Mouse (Mus musculus) forebrain, embryonic 14.5 days (tissue): ENCODE data around the gene 1700023F06Rik. TPM values are rescaled to one million over a fixed set of nuclear protein-coding genes. Genes with fewer than 3 reads are reported as not detected.

Experiments
- polyA plus RNA-seq: library from polyadenylated mRNA; unstranded; fragments of >200 nt; fragmentation: Nextera tagmentation; extraction: Ambion mirVana; gene quantifications from 2 replicates; pipeline ENCODE4 v1.2.1, GENCODE M21; 2014

1700023F06Rik gene
- polyA plus RNA-seq, 1 experiment from 2014 or later = 1.2 TPM

Other genes starting within 250 kb of the 1700023F06Rik start
- gene Nmt1, start 180.4 kb downstream of the 1700023F06Rik start, polyA plus RNA-seq = 37.0 and 43.8 TPM in 2 replicates
- 207 and 220 TPM in 2 replicates for gene Dcakd, start 180.2 kb downstream of the 1700023F06Rik start, polyA plus RNA-seq
- 1.1 and 1.4 TPM in 2 replicates for gene Plcd3, start 106.9 kb downstream of the 1700023F06Rik start, polyA plus RNA-seq
- gene Acbd4, start 106.9 kb downstream of the 1700023F06Rik start, polyA plus RNA-seq = 10.4 and 11.8 TPM in 2 replicates
- 4.8 and 5.4 TPM in 2 replicates for gene Hexim1, start 92.3 kb downstream of the 1700023F06Rik start, polyA plus RNA-seq
- gene Hexim2, start 76.1 kb downstream of the 1700023F06Rik start, polyA plus RNA-seq = 9.6 and 13.4 TPM in 2 replicates
- gene Fmnl1, start 37.5 kb downstream of the 1700023F06Rik start, polyA plus RNA-seq = 1.2 and 3.2 TPM in 2 replicates
- gene Spata32, start 9.9 kb upstream of the 1700023F06Rik start, polyA plus RNA-seq = not detected in 2 replicates
- gene Map3k14, start 58.9 kb upstream of the 1700023F06Rik start, polyA plus RNA-seq = 1.7 and 2.7 TPM in 2 replicates
- gene Arhgap27, start 155.1 kb upstream of the 1700023F06Rik start, polyA plus RNA-seq = 1.5 and 2.3 TPM in 2 replicates
- 7.5 and 10.0 TPM in 2 replicates for gene Plekhm1, start 204.1 kb upstream of the 1700023F06Rik start, polyA plus RNA-seq